Mouse (Mus musculus) kidney, adult 2 months (tissue): ENCODE results near the gene Lrp2.

ENCODE experiments used
- CTCF ChIP-seq: fragments of 200-500 bp; conservative IDR thresholded peaks from 2 replicates; pipeline ENCODE4 v1.5.1; 2011; ENCODE audit warnings: low read depth, mild to moderate bottlenecking, control low read depth, low read length, moderate library complexity, mixed read lengths; ENCODE audit not compliant: insufficient read depth, insufficient read length
- POLR2A ChIP-seq: fragments of 200-500 bp; IDR thresholded peaks from one replicate; pipeline ENCODE4 v1.6.1; 2011; ENCODE audit warnings: low read depth, low read length, control low read depth

- TF ChIP-seq CTCF (no peak), POLR2A (no peak)
Measured at GRCm38 (mm10) chr2:69445896-69446472, 139.9 kb downstream of the Lrp2 start.
